Mouse (Mus musculus): ENCODE measurements around the gene Tmem178b. TPM values are rescaled to one million over a fixed set of nuclear protein-coding genes. Genes with fewer than 3 reads are reported as not detected.

The Tmem178b gene
- not detected in 2 replicates for total RNA-seq (2017)

DNA sequence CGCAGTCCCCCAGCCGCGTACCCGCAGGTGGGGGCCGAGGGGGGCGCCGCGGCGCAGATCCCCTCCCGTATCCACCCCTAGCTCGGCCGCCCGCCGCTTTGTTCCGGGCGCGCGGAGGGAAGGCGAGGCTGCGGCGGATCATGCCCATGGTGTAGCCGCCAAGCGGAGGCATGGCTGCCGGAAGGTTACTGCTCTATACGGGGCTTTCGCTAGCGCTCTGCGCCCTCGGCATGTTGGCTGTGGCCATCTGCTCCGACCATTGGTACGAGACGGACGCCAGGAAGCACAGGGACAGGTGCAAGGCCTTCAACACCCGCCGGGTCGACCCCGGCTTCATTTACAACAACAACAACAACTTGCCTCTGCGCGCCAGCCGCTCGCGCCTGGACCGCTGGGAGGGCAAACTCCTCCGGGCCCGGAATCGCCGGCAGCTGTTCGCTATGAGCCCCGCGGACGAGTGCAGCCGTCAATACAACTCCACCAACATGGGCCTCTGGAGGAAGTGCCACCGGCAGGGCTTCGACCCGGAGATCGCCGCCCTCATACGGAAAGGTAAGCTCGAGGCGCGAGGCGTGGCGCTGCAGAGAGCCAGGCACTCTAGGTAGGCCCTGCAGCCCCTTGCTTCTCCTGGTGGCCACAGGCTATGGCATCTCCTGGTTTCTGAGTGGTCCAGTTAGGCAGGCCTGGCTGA lies at the start of gene Tmem178b:
Gene Tmem178b, plus strand, starts transcription at position 371 of the 691 bp plus-strand sequence.
- ATAC-seq (replicated peaks in 1 of 2; ENCODE audit: insufficient read depth in 1 of 2, low FRiP score in 2 of 2, low TSS enrichment in 1 of 2, low read depth in 1 of 2, poor library complexity in 2 of 2, severe bottlenecking in 2 of 2): peak in 1 of 2 experiments; percentile 34; a peak in 1 of 4 replicates

DNA sequence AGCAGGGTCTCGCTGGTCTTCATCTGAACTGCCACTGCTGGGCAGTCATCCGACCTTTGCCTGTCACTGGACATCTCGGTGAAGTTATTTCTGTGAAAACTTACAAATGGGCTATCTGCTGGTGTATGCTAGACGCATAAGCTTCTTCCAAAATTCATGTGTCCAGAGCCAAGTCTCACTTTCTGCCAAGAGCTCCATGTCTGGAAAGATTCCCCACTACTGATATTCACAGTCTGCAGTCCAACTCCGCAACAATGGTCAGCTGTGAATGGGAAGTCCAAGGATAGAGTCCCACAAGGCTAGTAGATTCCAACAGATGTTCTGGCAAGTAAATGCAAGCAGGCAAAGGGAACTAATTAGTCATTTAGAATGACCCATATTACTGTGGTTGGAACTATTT lies 44.3 kb upstream of the Tmem178b start:
- no peak for ATAC-seq (replicated peaks in 1 of 2; ENCODE audit: insufficient read depth in 1 of 2, low FRiP score in 2 of 2, low TSS enrichment in 1 of 2, low read depth in 1 of 2, poor library complexity in 2 of 2, severe bottlenecking in 2 of 2)

DNA sequence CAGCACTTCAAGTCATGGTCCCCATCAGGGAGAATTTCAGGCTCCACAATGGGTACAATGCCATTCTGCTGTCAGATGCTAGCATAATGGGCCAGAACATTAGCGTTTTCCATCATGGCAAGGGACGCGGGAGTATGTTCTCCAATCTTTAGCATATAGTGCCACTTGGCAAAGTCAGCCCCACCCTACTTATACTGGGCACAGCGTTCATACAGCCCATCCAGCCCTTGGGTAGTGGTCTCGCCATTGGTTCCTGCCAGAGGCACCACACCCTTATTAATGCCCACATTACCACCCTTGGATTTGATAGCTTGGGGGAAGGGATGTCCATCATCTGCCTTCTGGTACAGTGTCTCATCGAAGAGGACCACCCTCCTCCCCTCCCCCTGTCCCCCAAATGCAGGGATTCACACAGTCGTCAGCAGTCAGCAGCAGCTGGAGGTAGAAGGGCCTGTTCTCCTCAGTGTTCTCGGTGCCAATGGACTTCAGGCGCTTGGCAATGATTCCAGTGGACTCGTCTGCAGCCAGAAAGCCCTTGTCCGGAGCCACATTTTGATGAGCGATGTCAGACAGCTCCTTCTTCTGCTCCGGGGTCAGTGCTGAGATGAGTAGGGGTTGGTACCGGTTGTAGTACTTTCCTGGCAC lies 29.3 kb upstream of the Tmem178b start:
- no peak for ATAC-seq (replicated peaks in 1 of 2; ENCODE audit: insufficient read depth in 1 of 2, low FRiP score in 2 of 2, low TSS enrichment in 1 of 2, low read depth in 1 of 2, poor library complexity in 2 of 2, severe bottlenecking in 2 of 2)

DNA sequence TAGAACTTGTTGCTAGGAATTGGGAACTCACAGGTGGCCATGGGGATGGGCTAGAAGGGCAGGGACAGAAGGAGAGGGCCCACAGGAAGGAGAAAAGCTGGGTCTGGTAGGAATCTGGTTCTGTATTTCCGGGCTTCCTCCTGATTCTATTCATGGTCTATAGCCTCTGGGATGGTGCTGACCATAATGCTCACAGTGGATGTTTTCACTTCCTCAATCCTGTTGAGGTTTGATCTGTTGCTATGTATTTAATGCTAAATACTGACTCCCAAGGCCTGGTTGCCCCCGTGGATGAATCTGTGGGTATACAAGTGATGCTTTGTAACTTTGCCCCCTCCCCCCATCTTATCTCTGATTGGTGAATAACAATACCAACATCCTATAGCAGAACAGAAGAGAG lies 25.5 kb upstream of the Tmem178b start:
- ATAC-seq (replicated peaks in 1 of 2; ENCODE audit: insufficient read depth in 1 of 2, low FRiP score in 2 of 2, low TSS enrichment in 1 of 2, low read depth in 1 of 2, poor library complexity in 2 of 2, severe bottlenecking in 2 of 2): no peak

DNA sequence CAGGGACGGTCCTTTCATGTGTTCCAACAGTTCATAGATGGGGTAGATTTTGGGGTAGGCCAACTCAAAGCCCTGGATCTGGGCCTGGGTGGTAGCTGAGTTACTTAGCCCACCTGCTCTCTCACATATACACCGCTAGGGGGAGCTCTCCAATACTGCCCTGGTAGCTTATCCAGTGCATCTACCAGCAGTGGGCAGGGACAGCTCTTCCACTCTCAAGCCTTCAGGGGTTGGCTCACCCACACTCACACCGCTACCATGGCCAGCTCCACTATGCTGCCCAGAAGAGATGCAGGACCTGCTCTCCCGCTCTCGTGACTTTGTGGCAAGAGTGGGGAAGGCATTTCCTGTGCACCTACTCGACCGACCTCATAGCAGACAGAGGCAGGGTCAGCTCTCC lies 24.3 kb upstream of the Tmem178b start:
- peak; percentile 17 to 69; a peak in 2 of 4 replicates for ATAC-seq (replicated peaks in 1 of 2; ENCODE audit: insufficient read depth in 1 of 2, low FRiP score in 2 of 2, low TSS enrichment in 1 of 2, low read depth in 1 of 2, poor library complexity in 2 of 2, severe bottlenecking in 2 of 2)

DNA sequence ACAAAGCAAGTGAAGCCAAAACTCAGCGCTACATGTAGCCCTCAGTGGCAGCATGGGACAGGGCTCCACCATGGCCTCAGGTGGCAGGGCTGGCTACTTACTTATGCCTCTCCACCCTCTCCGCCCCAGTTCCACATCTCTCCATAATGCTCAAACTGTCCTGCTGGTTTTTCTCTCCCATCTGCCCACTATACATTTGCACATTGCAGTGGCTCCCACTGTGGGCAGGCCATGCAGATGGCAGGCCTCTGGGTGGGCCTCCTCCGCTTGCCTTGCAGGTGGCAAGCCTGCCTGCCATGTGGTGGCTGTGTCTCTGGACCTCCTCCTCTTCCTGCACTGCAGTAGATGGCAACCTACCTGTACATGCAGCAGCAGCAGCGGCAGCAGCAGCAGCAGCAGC lies 23.4 kb upstream of the Tmem178b start:
- no peak for ATAC-seq (replicated peaks in 1 of 2; ENCODE audit: insufficient read depth in 1 of 2, low FRiP score in 2 of 2, low TSS enrichment in 1 of 2, low read depth in 1 of 2, poor library complexity in 2 of 2, severe bottlenecking in 2 of 2)

DNA sequence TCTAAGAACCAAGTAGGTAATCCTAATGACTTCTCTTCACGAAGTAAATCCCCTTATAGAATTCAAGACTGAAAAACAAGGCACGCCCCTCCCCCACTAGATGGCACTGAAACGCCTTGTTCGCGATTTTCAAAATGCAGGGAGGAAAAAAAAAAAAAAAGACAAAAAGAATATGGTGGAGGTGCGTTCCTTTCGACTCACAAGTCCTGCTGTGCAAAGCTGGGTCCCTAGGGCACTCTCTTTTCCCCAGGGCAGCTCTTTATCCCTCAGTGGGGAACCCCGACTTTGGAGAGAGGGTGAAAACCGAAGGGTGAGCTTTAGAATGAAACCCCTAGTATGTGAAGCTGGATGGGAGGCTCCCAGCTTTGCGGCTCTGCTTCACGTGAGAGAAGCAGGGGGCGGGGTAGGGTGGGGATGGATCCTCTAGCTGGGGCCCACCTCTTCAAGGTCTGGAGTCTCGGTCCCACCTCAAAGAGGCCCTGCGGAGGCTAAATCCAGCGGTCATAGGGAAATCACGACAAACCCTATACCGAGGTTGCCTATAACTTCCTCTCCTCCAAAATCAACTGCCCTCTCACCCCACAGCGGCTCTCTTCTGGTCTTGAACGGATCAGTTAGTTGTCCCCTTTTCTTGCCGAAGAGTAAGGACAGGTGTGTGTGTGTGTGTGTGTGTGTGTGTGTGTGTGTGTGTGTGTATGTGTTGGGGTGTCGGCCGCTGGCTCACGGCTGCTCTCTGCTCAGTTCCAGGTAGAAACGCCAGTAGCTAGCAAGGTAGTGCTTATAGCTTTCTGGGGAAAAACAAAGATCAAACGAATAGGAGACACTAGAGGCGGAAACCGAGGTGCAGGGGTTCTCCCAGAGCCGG lies 2.6 kb upstream of the Tmem178b start:
- no peak for ATAC-seq (replicated peaks in 1 of 2; ENCODE audit: insufficient read depth in 1 of 2, low FRiP score in 2 of 2, low TSS enrichment in 1 of 2, low read depth in 1 of 2, poor library complexity in 2 of 2, severe bottlenecking in 2 of 2)

DNA sequence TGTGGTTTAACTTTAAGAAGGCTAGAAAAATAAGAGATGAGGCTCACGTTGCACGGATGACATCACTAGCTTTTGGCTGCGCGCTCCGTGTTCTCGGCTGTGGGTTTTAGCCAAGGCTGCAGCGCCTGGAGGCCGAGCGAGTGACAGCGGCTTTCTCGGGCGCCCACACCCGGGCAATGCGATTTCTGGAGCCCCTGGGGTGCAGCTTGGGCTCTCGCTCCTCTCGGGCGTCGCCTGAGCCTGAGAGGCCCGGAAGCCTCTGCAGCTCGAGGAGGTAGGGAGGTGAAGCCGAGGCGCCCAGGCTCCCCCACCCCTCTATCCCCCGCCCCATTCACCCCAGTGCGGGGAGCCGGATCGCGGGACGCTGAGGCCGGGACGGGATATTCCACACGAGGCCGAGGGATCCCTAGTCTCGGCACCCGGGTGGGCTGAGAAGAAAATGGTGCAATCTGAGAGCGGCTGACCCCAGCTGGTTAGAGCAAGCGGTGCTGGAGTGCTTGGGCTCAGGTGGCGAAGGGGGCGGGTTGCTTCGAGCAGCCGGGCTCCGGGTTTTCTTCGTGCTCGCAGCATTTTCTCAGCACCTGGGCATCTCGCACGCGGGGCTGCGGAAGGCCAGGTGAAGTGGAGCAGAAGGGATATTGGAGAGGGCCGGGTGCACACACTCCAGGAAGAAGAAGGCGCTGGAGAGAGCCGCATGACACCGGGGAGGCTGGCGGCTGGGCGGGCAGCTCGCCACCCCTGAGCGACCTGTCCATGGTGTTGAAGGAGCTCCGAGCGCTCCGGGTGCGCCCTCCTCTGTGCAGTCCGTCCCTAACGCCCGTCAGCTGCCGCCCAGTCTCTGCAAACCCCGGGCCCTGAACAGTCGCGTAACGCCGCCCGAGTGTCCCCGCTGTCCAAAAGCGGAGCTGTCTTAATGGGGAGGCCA lies 1.4 kb upstream of the Tmem178b start:
- peak; percentile 68; a peak in 3 of 4 replicates for ATAC-seq (replicated peaks in 1 of 2; ENCODE audit: insufficient read depth in 1 of 2, low FRiP score in 2 of 2, low TSS enrichment in 1 of 2, low read depth in 1 of 2, poor library complexity in 2 of 2, severe bottlenecking in 2 of 2)

DNA sequence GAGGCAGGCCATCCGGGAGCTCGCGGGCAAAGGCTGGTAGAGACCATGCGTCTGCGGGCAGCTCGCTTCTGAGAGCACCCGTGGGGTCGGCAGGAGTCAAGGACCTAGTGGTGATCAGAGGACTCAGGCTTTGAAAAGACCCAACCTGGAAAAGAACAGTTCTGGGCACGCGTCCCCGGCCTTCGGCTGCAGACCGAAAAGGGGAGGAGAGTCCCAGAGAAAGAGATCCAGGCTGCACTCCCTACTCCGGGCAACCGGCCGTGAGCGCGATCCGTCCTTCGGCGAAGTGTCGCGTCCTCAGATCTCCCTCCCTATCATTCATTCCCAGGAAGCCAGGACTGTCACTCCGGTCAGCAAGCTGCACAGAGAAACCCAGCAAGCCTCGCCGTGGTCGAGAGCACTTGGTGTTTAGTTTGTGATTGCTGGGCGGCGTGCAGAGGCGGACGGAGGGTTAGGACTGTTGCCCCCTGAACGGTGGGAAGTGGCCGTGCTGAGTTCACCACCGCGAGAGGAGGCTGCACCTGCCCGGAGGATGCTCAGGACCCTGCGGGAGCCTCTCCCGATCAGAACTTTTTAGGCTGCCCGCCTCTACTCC lies 668 bp upstream of the Tmem178b start:
- ATAC-seq (replicated peaks in 1 of 2; ENCODE audit: insufficient read depth in 1 of 2, low FRiP score in 2 of 2, low TSS enrichment in 1 of 2, low read depth in 1 of 2, poor library complexity in 2 of 2, severe bottlenecking in 2 of 2): no peak

DNA sequence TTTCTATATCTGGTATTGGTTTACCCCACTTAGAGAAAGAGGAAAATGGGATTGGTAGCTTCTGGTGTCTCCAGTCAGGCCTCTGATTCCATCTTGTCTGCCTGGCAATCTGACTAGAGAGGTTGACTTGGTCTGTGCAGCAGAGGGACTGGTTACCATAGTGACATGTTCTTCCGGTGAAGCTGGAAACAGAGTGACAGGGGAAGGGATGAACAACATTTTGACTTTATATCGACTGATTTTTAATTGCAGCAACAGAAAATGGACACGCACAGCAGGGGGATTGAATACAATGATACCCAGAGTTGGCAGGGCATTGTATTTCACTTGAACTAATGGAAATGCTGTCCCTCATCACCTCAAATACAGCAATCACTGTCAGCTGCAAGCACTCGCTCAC lies 2.1 kb downstream of the Tmem178b start:
- no peak for ATAC-seq (replicated peaks in 1 of 2; ENCODE audit: insufficient read depth in 1 of 2, low FRiP score in 2 of 2, low TSS enrichment in 1 of 2, low read depth in 1 of 2, poor library complexity in 2 of 2, severe bottlenecking in 2 of 2)

DNA sequence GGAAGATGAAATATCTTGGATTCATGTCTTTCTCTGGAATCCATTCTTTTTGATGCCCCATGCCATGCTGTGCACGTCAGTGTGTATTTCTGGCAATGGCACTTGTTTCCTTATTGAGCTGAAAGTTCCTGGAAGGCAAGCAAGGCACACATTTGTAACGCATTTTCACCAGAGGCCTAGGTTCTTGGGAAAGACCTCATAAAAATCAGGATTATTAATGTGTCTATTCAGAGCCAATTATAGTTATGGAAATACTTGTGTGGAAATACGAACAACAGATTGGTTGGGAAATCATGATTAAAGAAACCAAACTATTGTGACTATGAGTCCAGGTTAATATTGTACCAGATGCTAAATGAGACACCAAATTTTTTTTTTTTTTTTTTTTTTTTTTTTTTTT lies 3.4 kb downstream of the Tmem178b start:
- ATAC-seq (replicated peaks in 1 of 2; ENCODE audit: insufficient read depth in 1 of 2, low FRiP score in 2 of 2, low TSS enrichment in 1 of 2, low read depth in 1 of 2, poor library complexity in 2 of 2, severe bottlenecking in 2 of 2): no peak

DNA sequence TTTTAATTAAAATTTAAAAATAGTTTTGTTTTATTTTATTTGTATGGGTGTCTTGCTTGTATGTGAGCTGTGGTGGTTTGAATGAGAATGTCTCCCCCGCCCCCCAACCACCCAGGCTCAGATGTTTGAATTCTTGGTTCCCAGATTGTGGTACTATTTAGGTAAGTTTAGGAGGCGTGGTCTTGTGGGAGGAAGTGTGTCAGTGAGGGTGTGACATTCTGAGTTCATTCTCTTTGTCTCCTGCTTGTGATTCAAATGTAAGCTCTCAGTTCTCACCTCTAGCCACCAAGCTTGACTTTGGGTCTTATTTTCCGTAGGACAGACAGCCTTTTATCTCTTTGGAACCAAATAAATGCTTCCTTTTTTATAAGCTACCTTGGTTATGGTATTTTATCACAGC lies 17.7 kb downstream of the Tmem178b start:
- no peak for ATAC-seq (replicated peaks in 1 of 2; ENCODE audit: insufficient read depth in 1 of 2, low FRiP score in 2 of 2, low TSS enrichment in 1 of 2, low read depth in 1 of 2, poor library complexity in 2 of 2, severe bottlenecking in 2 of 2)

DNA sequence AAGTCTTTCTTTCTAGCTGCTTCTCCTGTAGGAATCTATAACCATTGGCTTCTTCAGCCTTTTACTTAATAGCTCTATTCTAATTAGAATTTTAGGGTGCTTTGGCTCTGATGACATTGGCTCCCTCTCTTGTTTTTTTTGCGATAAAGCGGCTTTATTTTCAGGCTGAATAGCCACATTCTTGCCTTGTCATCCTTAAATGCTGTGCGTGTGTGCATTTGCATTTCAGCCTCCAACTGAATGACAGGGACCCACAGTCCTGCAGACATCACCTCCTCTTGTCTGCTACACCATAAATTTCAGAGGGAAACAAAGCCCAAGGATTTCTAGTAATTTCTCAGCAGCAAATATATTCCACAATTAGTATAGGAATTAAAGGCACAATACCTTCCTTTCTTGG lies 23.4 kb downstream of the Tmem178b start:
- no peak for ATAC-seq (replicated peaks in 1 of 2; ENCODE audit: insufficient read depth in 1 of 2, low FRiP score in 2 of 2, low TSS enrichment in 1 of 2, low read depth in 1 of 2, poor library complexity in 2 of 2, severe bottlenecking in 2 of 2)

DNA sequence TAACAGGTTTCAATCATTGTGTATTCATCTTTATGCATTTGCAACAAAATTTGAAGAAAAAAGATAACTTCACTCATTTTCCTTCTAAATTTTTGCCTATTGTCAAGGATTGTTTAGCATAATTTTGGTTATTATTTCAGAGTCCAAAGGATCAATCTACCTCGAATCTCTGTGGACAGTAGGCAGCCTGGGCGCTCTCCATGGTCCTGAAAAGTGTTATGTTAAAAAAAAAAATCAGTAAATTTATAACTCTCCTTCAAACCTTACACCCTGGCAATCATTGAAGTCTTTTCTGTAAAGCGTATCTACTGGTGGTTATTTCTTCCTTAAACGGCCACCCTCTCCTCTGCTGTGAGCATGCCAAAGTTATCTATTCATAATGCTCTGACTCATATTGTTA lies 26.2 kb downstream of the Tmem178b start:
- ATAC-seq (replicated peaks in 1 of 2; ENCODE audit: insufficient read depth in 1 of 2, low FRiP score in 2 of 2, low TSS enrichment in 1 of 2, low read depth in 1 of 2, poor library complexity in 2 of 2, severe bottlenecking in 2 of 2): no peak

DNA sequence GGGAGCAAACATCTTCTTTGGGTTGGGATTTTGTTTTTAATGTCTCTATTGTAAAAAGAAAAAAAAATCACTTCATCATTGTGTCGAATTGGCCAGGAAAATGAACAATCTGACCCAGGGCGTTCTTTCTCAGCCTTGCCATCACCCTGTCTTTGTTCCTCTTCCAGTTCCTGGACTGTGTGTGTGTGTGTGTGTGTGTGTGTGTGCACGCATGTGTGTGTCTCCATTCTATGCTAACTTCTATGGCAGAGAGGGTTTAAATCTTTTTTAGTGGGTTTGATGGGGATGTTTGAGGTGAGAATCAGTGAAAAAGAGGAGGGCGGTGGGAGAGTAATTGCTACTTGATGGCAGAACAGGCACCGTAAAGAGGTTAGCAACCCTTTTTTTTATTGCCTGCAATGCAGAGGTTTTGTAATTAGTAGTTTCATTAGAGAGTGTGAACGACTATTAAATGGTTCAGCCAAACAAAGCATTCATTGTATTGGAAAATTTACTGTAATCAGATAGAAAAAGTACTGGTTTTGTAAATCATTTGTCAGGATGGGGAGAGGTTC lies 30.2 kb downstream of the Tmem178b start:
- ATAC-seq (replicated peaks in 1 of 2; ENCODE audit: insufficient read depth in 1 of 2, low FRiP score in 2 of 2, low TSS enrichment in 1 of 2, low read depth in 1 of 2, poor library complexity in 2 of 2, severe bottlenecking in 2 of 2): no peak

DNA sequence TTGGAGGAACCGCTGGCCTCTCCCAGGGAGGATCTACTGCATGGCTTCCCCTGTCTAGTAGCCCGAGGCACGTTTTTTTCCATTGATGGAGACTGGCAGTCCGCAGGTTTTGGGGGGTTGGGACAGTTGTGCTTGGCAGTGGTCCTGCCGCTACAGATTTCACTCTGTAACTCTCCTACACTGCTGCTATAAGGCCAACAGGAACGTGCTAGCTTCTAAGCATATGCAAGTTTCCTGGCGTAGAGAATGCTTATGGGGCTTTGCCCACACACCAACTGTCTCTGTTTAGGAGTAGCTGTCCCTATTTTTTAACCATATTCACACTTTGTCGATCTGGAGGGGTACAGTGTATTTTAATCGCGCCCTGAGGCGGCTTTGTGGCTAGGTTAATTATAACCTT lies 30.8 kb downstream of the Tmem178b start:
- no peak for ATAC-seq (replicated peaks in 1 of 2; ENCODE audit: insufficient read depth in 1 of 2, low FRiP score in 2 of 2, low TSS enrichment in 1 of 2, low read depth in 1 of 2, poor library complexity in 2 of 2, severe bottlenecking in 2 of 2)

DNA sequence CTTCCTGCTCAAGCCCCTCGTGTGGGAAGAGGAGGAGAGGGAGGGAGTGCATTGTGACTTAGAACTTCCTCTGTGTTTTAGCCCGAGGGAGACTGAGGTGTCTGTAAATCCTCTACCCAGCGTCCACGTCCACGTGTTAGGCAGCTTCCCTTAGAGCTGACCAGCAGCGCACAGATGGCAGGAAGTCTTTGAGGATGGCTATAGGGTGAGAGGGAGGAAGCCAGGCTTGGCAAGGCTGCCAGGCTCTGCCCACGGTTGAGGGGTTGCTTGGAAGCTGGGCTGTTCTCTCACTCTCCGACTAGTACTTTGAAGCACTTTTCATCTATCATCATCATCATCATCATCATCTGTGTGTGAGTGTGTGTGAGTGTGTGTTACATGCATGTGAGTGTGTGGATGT lies 41.9 kb downstream of the Tmem178b start:
- peak in 1 of 2 experiments; percentile 12; a peak in 1 of 4 replicates for ATAC-seq (replicated peaks in 1 of 2; ENCODE audit: insufficient read depth in 1 of 2, low FRiP score in 2 of 2, low TSS enrichment in 1 of 2, low read depth in 1 of 2, poor library complexity in 2 of 2, severe bottlenecking in 2 of 2)
